Mouse (Mus musculus): ENCODE data around the gene Trp53tg5.

GRCm38 (mm10) chr2:164497691-164498268 lies 24.3 kb upstream of the Trp53tg5 start:
- TF ChIP-seq SRF (IDR thresholded peaks at IDR 0.05; ENCODE audit: control insufficient read depth, insufficient read length, low read depth) (no peak), POLR2A (IDR thresholded peaks at IDR 0.05; ENCODE audit: insufficient read length, low read depth) (no peak), POLR2AphosphoS2 (IDR thresholded peaks at IDR 0.05; ENCODE audit: insufficient read length, low read depth) (no peak), TCF12 (IDR thresholded peaks at IDR 0.05; ENCODE audit: insufficient read depth, poor library complexity, severe bottlenecking) (no peak), USF1 (IDR thresholded peaks at IDR 0.05; ENCODE audit: low read depth) (no peak), E2F4 (IDR thresholded peaks at IDR 0.05; ENCODE audit: insufficient read depth) (no peak), CEBPB (IDR thresholded peaks at IDR 0.05; ENCODE audit: insufficient read depth, poor library complexity, severe bottlenecking) (no peak), MAX (IDR thresholded peaks at IDR 0.05; ENCODE audit: low read depth) (no peak), REST (IDR thresholded peaks at IDR 0.05; ENCODE audit: insufficient read depth, insufficient read length) (no peak)

All from myocyte (in vitro differentiated cells).